Mouse (Mus musculus) kidney, postnatal 10 days (tissue): Measurements from ENCODE around the gene Nsrp1.
A peak's percentile ranks its signal among the peaks of the same experiment; 100 is the strongest.

Experiments used
- DNase-seq: peaks from one replicate; pipeline ENCODE4 v3.0.0; 2021; ENCODE audit warnings: mixed read lengths

Nsrp1 gene

DNA sequence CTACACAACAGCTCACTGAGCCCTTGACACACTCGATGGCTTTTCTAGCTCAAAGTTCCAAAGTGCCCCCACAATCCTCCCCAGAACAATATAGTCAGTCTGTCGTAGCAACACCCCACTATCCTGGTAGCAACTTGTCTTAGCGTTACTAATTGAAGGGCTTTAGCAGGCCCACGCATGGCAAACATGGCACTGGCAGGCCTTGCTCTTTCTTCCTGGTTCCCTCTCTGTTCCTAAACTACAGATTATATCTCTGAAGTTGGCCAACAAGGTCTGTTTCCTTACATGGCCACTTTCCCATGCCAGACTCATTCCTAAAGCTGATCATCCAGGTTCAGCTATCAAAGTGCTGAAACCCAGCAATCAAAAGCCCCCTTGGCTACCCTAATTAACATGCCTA lies 36.3 kb downstream of the Nsrp1 start:
- DNase-seq = no peak

DNA sequence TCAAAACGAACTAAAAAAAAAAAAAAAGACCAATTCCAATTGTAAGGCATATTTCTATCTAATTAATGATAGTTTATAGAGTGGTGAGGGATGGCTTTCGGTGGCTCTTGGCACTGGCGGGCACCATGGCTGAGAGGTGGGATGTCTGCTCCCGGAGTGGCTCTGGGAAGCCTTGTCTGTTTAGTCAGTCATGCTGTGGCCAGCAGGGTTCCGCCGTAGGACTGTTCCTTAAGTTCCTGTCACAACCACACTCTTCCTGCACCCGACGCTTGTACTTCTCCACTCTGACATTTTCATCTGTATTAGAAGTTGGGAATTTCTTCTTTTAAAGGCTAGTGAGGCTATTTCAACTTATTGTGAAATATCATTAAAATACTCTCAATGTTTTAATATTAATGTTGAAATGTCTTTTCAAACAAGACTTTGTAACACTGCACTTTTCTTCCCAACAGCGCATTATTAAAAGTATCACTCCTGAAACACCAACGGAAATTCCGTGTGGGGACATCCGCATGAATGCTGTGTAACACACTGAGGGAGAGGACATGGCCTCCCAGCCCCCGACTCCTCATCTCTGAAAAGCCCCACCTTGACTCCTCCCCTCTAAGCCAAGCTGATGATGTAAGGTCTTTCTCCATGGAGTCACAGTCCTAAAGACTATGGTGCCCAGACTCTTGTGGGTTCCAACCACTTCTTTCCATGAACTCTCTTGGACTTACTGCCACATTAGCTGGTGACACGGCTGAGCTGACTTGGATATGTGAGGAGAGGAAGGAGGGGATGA lies 46.9 kb downstream of the Nsrp1 start:
- DNase-seq = no peak

- no peak for DNase-seq
Observed at GRCm38 (mm10) chr11:77028157-77028556, 50.1 kb downstream of the Nsrp1 start.

GRCm38 (mm10) chr11:77026559-77026958 lies 51.7 kb downstream of the Nsrp1 start:
- DNase-seq = no peak

GRCm38 (mm10) chr11:77021749-77022396 lies 56.4 kb downstream of the Nsrp1 start:
- peak; percentile 12 for DNase-seq

GRCm38 (mm10) chr11:77019539-77019938 lies 58.7 kb downstream of the Nsrp1 start:
- DNase-seq = no peak

DNA sequence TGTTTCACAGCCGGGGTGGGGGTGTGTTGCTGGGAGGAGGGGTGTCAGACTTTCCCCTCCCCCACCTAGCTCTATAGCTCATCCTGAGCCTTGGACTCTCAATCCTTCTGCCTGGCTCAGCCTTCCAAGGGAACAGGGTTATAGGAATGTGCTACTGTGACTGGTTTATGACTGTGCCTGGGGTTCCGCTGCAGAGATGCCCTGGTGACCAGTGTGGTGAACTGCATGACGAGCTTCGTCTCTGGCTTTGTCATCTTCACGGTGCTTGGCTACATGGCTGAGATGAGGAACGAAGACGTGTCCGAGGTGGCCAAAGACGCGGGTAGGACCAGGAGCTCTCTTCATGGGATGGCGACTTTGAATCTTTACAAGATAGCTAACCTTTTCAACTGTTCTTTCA lies 60.2 kb downstream of the Nsrp1 start:
- DNase-seq = no peak

DNA sequence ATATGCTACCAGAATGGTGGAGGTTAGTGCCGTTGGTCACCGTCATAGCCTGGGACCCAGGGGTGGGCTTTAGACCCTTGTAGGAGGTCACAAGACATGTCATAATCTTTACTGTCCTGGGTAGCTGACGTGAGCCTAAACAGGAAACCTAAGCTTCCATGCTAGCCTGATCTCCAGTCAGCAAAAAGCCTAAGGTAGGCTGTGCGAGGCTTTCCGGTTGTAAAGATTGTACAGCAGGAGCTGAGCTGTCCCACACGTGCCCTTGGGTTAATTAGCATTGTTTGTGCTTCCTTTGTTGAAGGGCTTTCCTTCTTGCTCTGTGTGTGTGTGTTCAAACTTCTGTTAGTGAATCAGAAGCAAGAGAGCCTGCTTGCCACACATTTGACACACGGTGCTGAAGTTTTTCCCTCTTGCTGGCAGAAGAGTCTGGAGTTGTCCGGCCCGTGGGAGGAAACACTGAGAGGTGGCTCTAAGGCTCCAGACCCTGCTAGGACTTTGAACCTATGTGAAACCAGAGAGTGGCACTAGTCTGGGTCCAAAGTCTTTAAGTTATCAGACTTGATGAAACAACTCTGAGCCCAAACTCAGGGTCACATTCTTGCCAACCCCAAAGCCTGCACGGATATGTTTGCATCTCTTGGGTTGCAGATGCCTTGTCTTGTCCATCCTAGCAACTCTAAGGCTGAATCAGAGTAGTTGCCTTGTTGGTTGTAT lies 67.3 kb downstream of the Nsrp1 start:
- no peak for DNase-seq

- DNase-seq = peak; percentile 17
Observed at GRCm38 (mm10) chr11:77009069-77010025, 68.9 kb downstream of the Nsrp1 start.

GRCm38 (mm10) chr11:77006616-77007015 lies 71.6 kb downstream of the Nsrp1 start:
- no peak for DNase-seq

DNA sequence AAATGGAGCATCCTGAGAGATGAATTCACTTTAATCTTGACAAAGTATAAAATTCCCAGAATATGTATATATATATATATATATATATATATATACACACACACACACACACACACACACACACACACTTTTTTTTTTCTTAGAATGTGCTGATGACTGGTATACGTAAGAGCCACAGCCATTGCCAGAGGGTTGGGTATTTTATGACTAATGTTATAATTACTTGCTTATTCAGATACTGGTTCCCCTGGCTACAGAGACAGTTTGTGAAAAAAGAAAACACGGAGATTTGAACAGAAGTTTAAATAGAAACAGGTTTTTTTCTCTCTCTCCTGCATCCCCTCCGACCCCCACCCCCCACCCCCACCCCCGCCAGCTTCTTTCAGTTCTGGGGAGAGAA lies 72.4 kb downstream of the Nsrp1 start:
- no peak for DNase-seq

GRCm38 (mm10) chr11:77002361-77002760 lies 75.9 kb downstream of the Nsrp1 start:
- DNase-seq = no peak

DNA sequence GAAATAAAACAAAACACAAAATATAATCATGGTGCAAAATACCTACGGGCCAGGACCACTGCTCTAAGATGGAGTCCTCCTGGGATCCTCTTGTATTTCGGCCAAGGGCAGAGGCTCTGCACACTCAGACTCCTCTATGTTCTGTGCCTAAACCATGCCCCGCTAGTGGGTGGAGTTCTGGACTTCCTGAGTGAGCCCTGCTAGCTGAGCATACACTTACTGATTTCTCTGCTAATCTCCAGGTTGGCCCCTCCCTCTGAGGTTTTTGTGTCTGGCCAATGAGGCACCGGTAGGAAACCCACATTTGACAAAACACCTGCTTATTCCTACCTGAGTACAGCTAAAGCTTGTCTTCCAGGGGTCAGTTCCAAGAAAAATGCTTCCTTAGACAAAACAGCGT lies 77.5 kb downstream of the Nsrp1 start:
- DNase-seq = no peak

- no peak for DNase-seq
Observed at GRCm38 (mm10) chr11:76998705-76999226, 79.5 kb downstream of the Nsrp1 start.

DNA sequence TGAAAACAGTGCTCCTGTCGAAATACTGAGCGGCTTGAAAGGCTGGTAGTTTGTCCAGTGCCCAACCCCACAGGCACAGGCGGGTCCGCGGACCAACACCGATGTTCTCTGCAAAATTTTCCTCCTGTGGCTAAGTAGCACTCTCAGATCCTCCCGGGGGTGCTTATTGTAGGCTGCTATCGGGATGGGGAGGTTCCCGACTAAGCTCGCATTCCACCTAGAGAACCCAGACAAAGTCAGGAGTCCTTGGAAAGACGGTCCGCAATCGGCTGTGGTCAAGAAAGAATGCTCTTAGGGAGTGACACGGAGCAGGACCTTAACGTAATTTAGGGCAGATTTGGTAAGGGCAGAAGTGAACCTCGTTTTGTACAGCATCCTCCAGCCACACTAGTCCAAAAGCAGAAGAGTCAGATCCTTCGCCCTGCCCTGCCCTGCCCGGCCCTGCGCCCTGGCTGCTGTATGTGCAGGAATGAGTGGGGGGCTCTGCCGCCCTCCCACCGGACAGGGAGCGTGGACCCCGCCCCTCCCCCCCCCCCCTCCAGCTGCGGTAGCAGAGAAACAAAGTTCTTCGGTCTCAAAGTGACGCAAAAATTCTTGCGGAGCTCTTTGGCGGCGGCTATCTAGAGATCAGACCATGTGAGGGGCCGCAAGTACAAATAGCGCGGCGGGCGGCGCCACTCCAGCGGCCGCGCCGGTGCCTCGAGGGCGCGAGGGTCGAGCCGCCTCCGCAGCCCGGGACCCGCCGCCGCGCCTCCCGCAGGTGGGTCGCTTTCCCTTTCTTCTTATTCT lies 80.1 kb downstream of the Nsrp1 start, which contains the start of gene Slc6a4:
Gene Slc6a4, plus strand, starts transcription at position 688 of the 789 bp plus-strand sequence.
- DNase-seq = peak; percentile 31

DNA sequence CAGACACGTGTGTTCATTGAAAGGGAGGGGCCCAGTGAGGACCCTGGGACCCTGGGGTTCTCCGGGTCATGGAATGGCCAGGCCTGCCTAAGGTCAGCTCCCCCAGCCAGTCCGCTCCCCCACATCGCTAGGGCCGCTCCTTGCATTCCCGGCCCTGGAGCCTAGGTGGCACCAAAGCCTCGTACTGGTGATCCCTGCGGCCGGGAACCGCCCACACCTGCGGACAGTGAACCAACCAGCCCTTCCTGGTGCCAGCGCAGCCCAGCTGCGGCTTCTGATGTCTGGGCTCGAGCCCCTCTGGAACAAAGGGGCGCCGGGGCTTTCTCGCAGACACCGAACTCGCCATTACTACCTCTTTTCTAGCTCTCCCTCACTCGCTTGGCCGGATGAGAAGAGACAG lies 80.9 kb downstream of the Nsrp1 start:
- peak; percentile 89 for DNase-seq

- DNase-seq = peak; percentile 17
Observed at GRCm38 (mm10) chr11:76995966-76996672, 82.1 kb downstream of the Nsrp1 start.
